Mouse (Mus musculus): ENCODE results near the gene Spin2-ps6.
"Not testable (repeated sequence)": the region's sequence is repeated elsewhere in the genome, so short reads cannot be mapped to it uniquely, and the experiment has no call there.

The Spin2-ps6 gene

DNA sequence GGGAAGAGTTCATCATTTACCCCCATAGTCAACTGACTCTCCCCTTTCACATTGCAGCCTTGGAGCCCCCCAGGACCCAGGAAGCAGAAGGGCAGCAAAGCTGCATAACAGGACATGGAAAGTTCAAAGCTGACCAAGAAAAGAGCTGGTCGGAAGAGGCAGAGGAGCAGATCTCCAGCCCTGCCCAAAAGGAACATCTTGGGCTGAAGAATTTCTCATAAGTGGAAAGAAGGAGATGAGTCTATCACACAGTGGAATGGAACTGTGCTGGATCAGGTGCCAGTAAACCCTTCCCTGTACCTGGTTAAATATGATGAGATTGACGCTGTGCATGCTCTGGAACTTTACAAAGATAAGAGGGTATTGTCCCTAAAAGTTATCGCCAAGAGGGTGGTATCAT lies at the start of gene Spin2-ps6:
TSS of gene Spin2-ps6 (plus strand) at position 301 of the 400 bp plus-strand sequence.
- not testable (repeated sequence) for DNase-seq (ENCODE audit: low read depth)
